Mouse (Mus musculus) T-helper 17 cell (primary cell): ENCODE results near the gene Gys2.

Experiments
- in situ Hi-C, 2 experiments: fragments of 300-600 bp; cut with MboI, MseI; formaldehyde crosslinking; loops; 1 replicate in 1 of 2; 2 replicates in 1 of 2; pipeline ENCODE4 v1.15.1; 2025; ENCODE audit warnings: high pct_unique_total_duplicates in 2 of 2

Gene Gys2

GRCm38 (mm10) chr6:142459017-142459678, 13.8 kb downstream of the Gys2 start:
- in situ Hi-C loops, result no loop called here

GRCm38 (mm10) chr6:142458010-142458409, 14.9 kb downstream of the Gys2 start:
- in situ Hi-C loops, result no loop called here

- in situ Hi-C loops, result no loop called here
Measured at GRCm38 (mm10) chr6:142455314-142455996, 17.5 kb downstream of the Gys2 start.

GRCm38 (mm10) chr6:142453311-142453710, 19.6 kb downstream of the Gys2 start:
- in situ Hi-C loops, result no loop called here

- in situ Hi-C loops, result no loop called here
Measured at GRCm38 (mm10) chr6:142451381-142451780, 21.5 kb downstream of the Gys2 start.

- in situ Hi-C loops, result no loop called here
Measured at GRCm38 (mm10) chr6:142429072-142429471, 43.8 kb downstream of the Gys2 start.

- in situ Hi-C loops, result no loop called here
Measured at GRCm38 (mm10) chr6:142424976-142425375, 47.9 kb downstream of the Gys2 start.

GRCm38 (mm10) chr6:142414597-142414996, 58.3 kb downstream of the Gys2 start:
- in situ Hi-C loops, result loop anchor here in 1 of 2 experiments (5.0 kb wide), 1 partner anchor 93 kb away; the partner anchor contains the start of gene Ldhb

GRCm38 (mm10) chr6:142413845-142414244, 59.1 kb downstream of the Gys2 start:
- in situ Hi-C loops, result loop anchor here in 1 of 2 experiments (5.0 kb wide), 1 partner anchor 93 kb away; the partner anchor contains the start of gene Ldhb

GRCm38 (mm10) chr6:142412906-142413491, 59.9 kb downstream of the Gys2 start, which contains the start of gene Spx:
TSS of gene Spx (plus strand) at chr6:142413441.
- in situ Hi-C loops, result loop anchor here in 1 of 2 experiments (5.0 kb wide), 1 partner anchor 94 kb away; the partner anchor contains the start of gene Ldhb

- in situ Hi-C loops, result loop anchor here in 1 of 2 experiments (5.0 kb wide), 1 partner anchor 96 kb away; the partner anchor contains the start of gene Ldhb
Measured at GRCm38 (mm10) chr6:142411140-142411539, 61.8 kb downstream of the Gys2 start.

- in situ Hi-C loops, result loop anchor here in 1 of 2 experiments (25.0 kb wide), 1 partner anchor 717 kb away; the partner anchor contains the start of gene C2cd5
Measured at GRCm38 (mm10) chr6:142395756-142396155, 77.2 kb downstream of the Gys2 start.

- in situ Hi-C loops, result loop anchor here in 1 of 2 experiments (25.0 kb wide), 1 partner anchor 718 kb away; the partner anchor contains the start of gene C2cd5
Measured at GRCm38 (mm10) chr6:142394669-142395068, 78.2 kb downstream of the Gys2 start.

- in situ Hi-C loops, result loop anchor here in 1 of 2 experiments (25.0 kb wide), 1 partner anchor 720 kb away; the partner anchor contains the start of gene C2cd5
Measured at GRCm38 (mm10) chr6:142392312-142392711, 80.6 kb downstream of the Gys2 start.

- in situ Hi-C loops, result loop anchor here (5.0 to 25.0 kb wide), 3 partner anchors 42 to 723 kb away; partner anchors contain the start of genes C2cd5 (in 1 of the 2) and Pyroxd1 (in 1 of the 2)
Measured at GRCm38 (mm10) chr6:142389101-142389500, 83.8 kb downstream of the Gys2 start.

- in situ Hi-C loops, result loop anchor here (5.0 to 25.0 kb wide), 3 partner anchors 41 to 724 kb away; partner anchors contain the start of genes C2cd5 (in 1 of the 2) and Pyroxd1 (in 1 of the 2)
Measured at GRCm38 (mm10) chr6:142387755-142388271, 85.1 kb downstream of the Gys2 start.

GRCm38 (mm10) chr6:142387011-142387754, 85.7 kb downstream of the Gys2 start, which contains the start of the genes Recql and Golt1b:
TSS of gene Recql (minus strand) at chr6:142387087.
TSS of gene Golt1b (plus strand) at chr6:142387221.
- in situ Hi-C loops, result loop anchor here (5.0 to 25.0 kb wide), 3 partner anchors 40 to 725 kb away; partner anchors contain the start of genes C2cd5 (in 1 of the 2) and Pyroxd1 (in 1 of the 2)

- in situ Hi-C loops, result loop anchor here (5.0 to 25.0 kb wide), 3 partner anchors 39 to 726 kb away; partner anchors contain the start of genes C2cd5 (in 1 of the 2) and Pyroxd1 (in 1 of the 2)
Measured at GRCm38 (mm10) chr6:142386285-142387010, 86.5 kb downstream of the Gys2 start.

- in situ Hi-C loops, result loop anchor here (10.0 to 25.0 kb wide), 2 partner anchors 130 to 728 kb away; partner anchors contain the start of gene C2cd5 (in 1 of the 2)
Measured at GRCm38 (mm10) chr6:142384521-142384920, 88.4 kb downstream of the Gys2 start.
